Mouse (Mus musculus) kidney, embryonic 14.5 days (tissue): ENCODE data around the gene Rptor. TPM values are rescaled to one million over a fixed set of nuclear protein-coding genes. Genes with fewer than 3 reads are reported as not detected.

ENCODE experiments used
- ATAC-seq: fragments of 200-750 bp; cut with Nextera tagmentation; 2 replicates; pipeline ENCODE4 v1.8.0; 2017; ENCODE audit warnings: moderate number of reproducible peaks, mild to moderate bottlenecking, moderate TSS enrichment, moderate library complexity; ENCODE audit not compliant: low FRiP score, low TSS enrichment
- H3K27ac ChIP-seq: fragments of 300-500 bp; sonication (generic); 2 replicates; pipeline ENCODE4 v1.5.1; 2014; ENCODE audit warnings: low read depth, mild to moderate bottlenecking, low read length, moderate library complexity, mixed read lengths
- H3K27me3 ChIP-seq: fragments of 300-500 bp; sonication (generic); 2 replicates; pipeline ENCODE4 v1.6.1; 2014; ENCODE audit warnings: mild to moderate bottlenecking, low read length; ENCODE audit not compliant: control insufficient read depth, insufficient read depth
- H3K36me3 ChIP-seq: fragments of 300-500 bp; sonication (generic); 2 replicates; pipeline ENCODE4 v1.6.1; 2014; ENCODE audit warnings: low read length, mixed read lengths; ENCODE audit not compliant: control insufficient read depth, insufficient read depth
- H3K4me1 ChIP-seq: fragments of 300-500 bp; sonication (generic); 2 replicates; pipeline ENCODE4 v1.6.1; 2014; ENCODE audit warnings: low read length, mixed read lengths; ENCODE audit not compliant: control insufficient read depth, insufficient read depth
- H3K4me2 ChIP-seq: fragments of 300-500 bp; sonication (generic); replicated peaks from 2 replicates; pipeline ENCODE4 v1.6.1; 2014; ENCODE audit warnings: low read depth, mild to moderate bottlenecking, low read length
- H3K4me3 ChIP-seq: fragments of 300-500 bp; sonication (generic); 2 replicates; pipeline ENCODE4 v1.5.1; 2014; ENCODE audit warnings: mild to moderate bottlenecking, low read length
- H3K9ac ChIP-seq: fragments of 300-500 bp; sonication (generic); 2 replicates; pipeline ENCODE4 v1.6.1; 2014; ENCODE audit warnings: low read depth, mild to moderate bottlenecking, low read length, moderate library complexity
- H3K9me3 ChIP-seq: fragments of 300-500 bp; sonication (generic); 2 replicates; pipeline ENCODE4 v1.6.1; 2016; ENCODE audit warnings: low read length; ENCODE audit not compliant: control insufficient read depth
- WGBS: fragments of 180-500 bp; shearing (Covaris S2); extraction: QIAGEN DNeasy Blood & Tissue Kit; methylation state at CpG from one replicate; pipeline ENCODE4 v1.1.7; 2014; 5-methylcytosine and 5-hydroxymethylcytosine counted together
- polyA plus RNA-seq: library from polyadenylated mRNA; unstranded; fragments of >200 nt; fragmentation: Nextera tagmentation; extraction: Ambion mirVana; gene quantifications from 2 replicates; pipeline ENCODE4 v1.2.1, GENCODE M21; 2014

The Rptor gene
- polyA plus RNA-seq, 1 experiment from 2014 or later, result 15.7 TPM

DNA sequence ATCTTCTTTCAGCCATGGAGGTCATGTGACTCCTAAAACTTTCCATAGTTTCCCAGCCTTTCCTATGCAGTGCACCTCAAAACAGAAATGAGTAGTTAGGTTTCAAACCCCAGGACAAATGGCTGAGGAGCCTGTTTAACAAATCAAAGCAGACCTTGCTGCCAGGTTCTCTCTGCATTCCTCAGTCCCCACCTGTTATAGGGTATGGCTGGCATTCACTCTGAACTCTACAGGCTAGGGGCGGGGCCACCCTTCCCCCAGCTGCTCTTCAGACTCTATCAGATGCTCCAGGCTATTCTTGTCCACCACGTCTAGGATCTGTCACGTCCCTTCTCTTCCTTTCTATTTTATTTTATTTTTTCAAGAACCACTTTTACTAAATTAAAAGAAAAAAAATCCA is 8.7 kb upstream of the Rptor start:
- Histone ChIP-seq H3K27me3 (no peaks in the 10 kb centered on the region), H3K9me3 (no peaks in the 10 kb centered on the region), H3K4me1 (no peaks in the 10 kb centered on the region), H3K27ac (no peak overlapping the region), H3K36me3 (no peaks in the 10 kb centered on the region), H3K4me2 (no peak overlapping the region), H3K4me3 (no peak overlapping the region), H3K9ac (no peak overlapping the region)
- WGBS, result 39% methylated on average over 3 of the region's 3 CpGs
- ATAC-seq, result no peak

GRCm38 (mm10) chr11:119598856-119599255 is 3.8 kb upstream of the Rptor start:
- Histone ChIP-seq H3K4me3 (no peak overlapping the region), H3K27ac (no peak overlapping the region), H3K27me3 (no peaks in the 10 kb centered on the region), H3K9me3 (0 out of 2 replicates have a peak, but pooled peaks cover 2% of the 10 kb centered on the region), H3K9ac (no peak overlapping the region), H3K4me1 (peaks cover 2% of the 10 kb centered on the region), H3K36me3 (no peaks in the 10 kb centered on the region), H3K4me2 (no peak overlapping the region)
- no peak for ATAC-seq
- 70% methylated on average over 3 of the region's 3 CpGs for WGBS

DNA sequence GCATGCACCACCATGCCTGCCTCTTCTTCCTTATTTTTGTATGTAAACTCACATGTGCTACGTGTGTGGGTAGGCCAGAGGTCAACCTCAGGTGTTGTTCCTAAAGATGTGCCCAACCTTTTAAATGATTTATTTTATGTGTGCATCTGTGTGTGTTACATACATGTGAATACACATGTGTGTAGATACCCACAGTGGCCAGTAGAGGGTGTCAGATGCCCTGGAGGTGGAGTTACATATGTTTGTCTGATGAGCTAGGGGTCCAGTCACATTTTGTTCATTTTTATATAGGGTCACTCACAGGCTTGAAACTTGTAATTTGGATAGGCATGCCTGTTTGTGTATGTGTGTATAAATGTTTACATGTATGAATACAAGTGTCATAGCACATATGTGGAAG is 2.4 kb upstream of the Rptor start:
- WGBS, result 78% methylated on average over 1 of the region's 1 CpGs
- H3K4me2 ChIP-seq, result no peak overlapping the region
- no peak for ATAC-seq

DNA sequence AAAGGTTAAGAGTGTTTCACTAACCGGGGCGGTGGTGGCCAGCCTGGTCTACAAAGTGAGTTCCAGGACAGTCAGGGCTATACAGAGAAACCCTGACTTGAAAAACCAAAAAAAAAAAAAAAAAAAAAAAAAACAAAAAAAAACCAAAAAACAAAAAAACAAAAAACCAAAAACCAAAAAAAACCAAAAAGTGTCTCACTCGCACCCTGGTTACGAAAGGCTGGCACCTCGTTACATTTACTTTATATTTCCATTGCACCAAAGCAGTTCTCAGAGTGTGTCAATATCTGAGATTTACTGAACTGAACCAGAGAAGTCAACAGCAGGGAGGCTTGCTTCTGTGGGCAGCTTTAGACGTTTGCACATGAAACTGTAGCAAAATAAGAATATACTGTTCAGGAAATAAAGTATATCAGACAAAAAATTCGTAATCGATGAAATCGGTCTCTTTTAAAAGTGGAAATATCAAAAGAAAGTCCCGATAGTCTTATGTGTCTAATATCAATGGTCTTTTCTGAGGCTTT is 466 bp upstream of the Rptor start:
- WGBS, result 40% methylated on average over 10 of the region's 10 CpGs

More for the DNA sequence above, 2.4 kb upstream of the Rptor start:
- H3K27me3 ChIP-seq, result no peaks in the 10 kb centered on the region
- H3K36me3 ChIP-seq, result no peaks in the 10 kb centered on the region
- no peak overlapping the region for H3K9ac ChIP-seq
- H3K4me3 ChIP-seq, result no peak overlapping the region
- H3K27ac ChIP-seq, result no peak overlapping the region
- peaks cover 9% of the 10 kb centered on the region for H3K4me1 ChIP-seq
- H3K9me3 ChIP-seq, result 0 out of 2 replicates have a peak, but pooled peaks cover 2% of the 10 kb centered on the region

GRCm38 (mm10) chr11:119603527-119603905 is 811 bp downstream of the Rptor start:
- peak overlapping the region; percentile 98 for H3K9ac ChIP-seq
- H3K27me3 ChIP-seq, result no peaks in the 10 kb centered on the region
- 0% methylated on average over 27 of the region's 30 CpGs for WGBS
- peak overlapping the region; percentile 94 for H3K27ac ChIP-seq
- H3K4me2 ChIP-seq, result peak overlapping the region; percentile 78
- peaks cover 9% of the 10 kb centered on the region for H3K4me1 ChIP-seq
- peaks cover 4% of the 10 kb centered on the region; the same call in 1 of the 2 replicates for H3K36me3 ChIP-seq
- peak overlapping the region; percentile 100 for H3K4me3 ChIP-seq
- ATAC-seq, result no peak
- H3K9me3 ChIP-seq, result 0 out of 2 replicates have a peak, but pooled peaks cover 2% of the 10 kb centered on the region

More for the DNA sequence above, 466 bp upstream of the Rptor start:
- peaks cover 9% of the 10 kb centered on the region for H3K4me1 ChIP-seq
- H3K27me3 ChIP-seq, result no peaks in the 10 kb centered on the region
- peak overlapping the region; percentile 100 for H3K4me3 ChIP-seq
- H3K9me3 ChIP-seq, result 0 out of 2 replicates have a peak, but pooled peaks cover 2% of the 10 kb centered on the region
- H3K36me3 ChIP-seq, result no peaks in the 10 kb centered on the region
- no peak overlapping the region for H3K27ac ChIP-seq
- peak overlapping the region; percentile 45 for H3K4me2 ChIP-seq
- peak overlapping the region; percentile 98; the same call in 1 of the 2 replicates for H3K9ac ChIP-seq
- no peak for ATAC-seq

DNA sequence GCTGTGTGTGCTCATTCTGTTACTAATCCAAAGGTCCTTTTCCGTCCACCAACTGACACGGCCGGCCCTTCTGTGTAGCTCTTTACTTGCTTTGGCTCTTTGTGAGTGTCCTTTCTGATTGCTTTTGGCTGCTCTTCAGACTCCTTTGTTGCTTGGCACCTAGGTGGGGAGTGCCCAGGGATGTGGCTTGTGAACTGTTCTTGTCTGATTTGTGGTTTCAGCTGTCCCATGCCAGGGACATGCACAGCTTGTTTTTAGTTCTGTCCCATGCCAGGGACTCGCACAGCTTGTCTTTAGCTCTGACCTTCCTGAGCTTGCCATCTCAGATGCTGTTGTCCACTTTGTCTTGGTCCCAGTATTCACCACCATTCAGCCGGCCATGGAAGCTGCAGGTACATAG is 4.8 kb downstream of the Rptor start:
- H3K27me3 ChIP-seq, result no peaks in the 10 kb centered on the region
- no peak for ATAC-seq

GRCm38 (mm10) chr11:119611496-119611895 is 8.8 kb downstream of the Rptor start:
- Histone ChIP-seq H3K9me3 (no peaks in the 10 kb centered on the region), H3K4me1 (no peaks in the 10 kb centered on the region), H3K4me3 (no peak overlapping the region), H3K27ac (no peak overlapping the region), H3K4me2 (no peak overlapping the region), H3K9ac (no peak overlapping the region), H3K36me3 (peaks cover 4% of the 10 kb centered on the region; the same call in 1 of the 2 replicates), H3K27me3 (no peaks in the 10 kb centered on the region)
- over 99% methylated on average over 6 of the region's 6 CpGs for WGBS
- no peak for ATAC-seq

More for the DNA sequence above, 4.8 kb downstream of the Rptor start:
- peaks cover 4% of the 10 kb centered on the region; the same call in 1 of the 2 replicates for H3K36me3 ChIP-seq
- WGBS, result 93% methylated on average over 5 of the region's 5 CpGs
- H3K9me3 ChIP-seq, result no peaks in the 10 kb centered on the region
- no peak overlapping the region for H3K9ac ChIP-seq
- H3K4me1 ChIP-seq, result peaks cover 9% of the 10 kb centered on the region
- H3K4me2 ChIP-seq, result no peak overlapping the region
- no peak overlapping the region for H3K27ac ChIP-seq
- no peak overlapping the region for H3K4me3 ChIP-seq

GRCm38 (mm10) chr11:119612179-119612578 is 9.5 kb downstream of the Rptor start:
- 88% methylated on average over 3 of the region's 3 CpGs for WGBS
- peaks cover 4% of the 10 kb centered on the region; the same call in 1 of the 2 replicates for H3K36me3 ChIP-seq

DNA sequence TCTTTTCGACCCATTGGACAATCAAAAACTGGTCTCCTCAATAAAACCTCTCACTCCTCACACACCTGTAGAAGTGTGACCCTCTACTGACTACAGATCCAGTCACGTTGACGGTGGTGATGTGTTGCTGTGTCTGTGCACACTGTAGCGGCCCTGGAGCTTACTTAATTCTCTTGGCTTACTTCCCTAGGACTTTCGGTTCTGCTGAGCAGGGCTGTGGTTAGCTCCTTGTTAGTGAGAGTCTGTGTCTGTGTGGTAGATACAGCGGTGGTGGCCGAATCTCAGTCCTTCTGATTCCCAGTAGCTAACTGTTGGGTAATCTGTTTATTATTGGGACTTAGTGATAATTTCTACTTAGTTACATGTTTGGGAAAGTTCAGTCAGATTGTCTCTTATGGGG is 12.4 kb downstream of the Rptor start:
- H3K4me2 ChIP-seq, result no peak overlapping the region
- H3K9ac ChIP-seq, result no peak overlapping the region
- no peaks in the 10 kb centered on the region for H3K27me3 ChIP-seq
- no peak for ATAC-seq
- H3K27ac ChIP-seq, result no peak overlapping the region
- H3K9me3 ChIP-seq, result no peaks in the 10 kb centered on the region
- no peaks in the 10 kb centered on the region for H3K4me1 ChIP-seq
- H3K36me3 ChIP-seq, result no peaks in the 10 kb centered on the region
- WGBS, result 89% methylated on average over 7 of the region's 7 CpGs
- H3K4me3 ChIP-seq, result no peak overlapping the region

More at GRCm38 (mm10) chr11:119612179-119612578, 9.5 kb downstream of the Rptor start:
- Histone ChIP-seq H3K4me2 (no peak overlapping the region), H3K27me3 (no peaks in the 10 kb centered on the region), H3K9ac (no peak overlapping the region), H3K4me3 (no peak overlapping the region), H3K4me1 (no peaks in the 10 kb centered on the region), H3K9me3 (no peaks in the 10 kb centered on the region), H3K27ac (no peak overlapping the region)
- ATAC-seq, result no peak
